Mouse (Mus musculus) liver, embryonic 14.5 days (tissue): ENCODE data around the gene Bbc3. TPM values are rescaled to one million over a fixed set of nuclear protein-coding genes. Genes with fewer than 3 reads are reported as not detected.
"Not testable (repeated sequence)": the region's sequence is repeated elsewhere in the genome, so short reads cannot be mapped to it uniquely, and the experiment has no call there.

Experiments used
- ATAC-seq: fragments of 200-750 bp; cut with Nextera tagmentation; 2 replicates; pipeline ENCODE4 v1.8.0; 2017; ENCODE audit warnings: moderate number of reproducible peaks, mild to moderate bottlenecking, moderate library complexity; ENCODE audit not compliant: insufficient read depth
- DNase-seq, 3 experiments: peaks; one replicate each; pipeline ENCODE4 v3.0.0-alpha.2; 2012 to 2013; ENCODE audit warnings: low read depth in 3 of 3, low spot score in 3 of 3
- H3K27ac ChIP-seq: fragments of 300-500 bp; sonication (generic); 2 replicates; pipeline ENCODE4 v1.5.1; 2014; ENCODE audit warnings: moderate library complexity, mild to moderate bottlenecking, control low read depth, inconsistent platforms
- H3K27me3 ChIP-seq: fragments of 300-500 bp; sonication (generic); 2 replicates; pipeline ENCODE4 v1.6.1; 2014; ENCODE audit warnings: mild to moderate bottlenecking, low read length, moderate library complexity; ENCODE audit not compliant: control insufficient read depth, insufficient read depth
- H3K36me3 ChIP-seq: fragments of 300-500 bp; sonication (generic); replicated peaks from 2 replicates; pipeline ENCODE4 v1.6.1; 2014; ENCODE audit warnings: low read depth; ENCODE audit not compliant: control insufficient read depth, insufficient read depth
- H3K4me1 ChIP-seq, 2 experiments: fragments of 200-500 bp in 1 of 2; fragments of 300-500 bp in 1 of 2; sonication (generic) in 1 of 2; replicated peaks; 2 replicates each; pipeline ENCODE4 v1.6.1; 2012 to 2014; ENCODE audit warnings: antibody characterized with exemption in 1 of 2, inconsistent platforms in 1 of 2, low read length in 1 of 2; ENCODE audit not compliant: control insufficient read depth in 2 of 2, insufficient read depth in 2 of 2
- H3K4me2 ChIP-seq: fragments of 300-500 bp; sonication (generic); 2 replicates; pipeline ENCODE4 v1.6.1; 2014; ENCODE audit warnings: low read depth, mild to moderate bottlenecking, control low read depth, moderate library complexity
- H3K4me3 ChIP-seq, 2 experiments: fragments of 200-500 bp in 1 of 2; fragments of 300-500 bp in 1 of 2; sonication (generic) in 1 of 2; 2 replicates each; pipeline ENCODE4 v1.5.1; 2012 to 2014; ENCODE audit warnings: low read depth in 2 of 2, low read length in 2 of 2, mild to moderate bottlenecking in 2 of 2, control low read depth in 1 of 2, inconsistent platforms in 1 of 2, moderate library complexity in 1 of 2; ENCODE audit not compliant: insufficient read depth in 1 of 2
- H3K9ac ChIP-seq: fragments of 300-500 bp; sonication (generic); replicated peaks from 2 replicates; pipeline ENCODE4 v1.6.1; 2014; ENCODE audit warnings: mild to moderate bottlenecking, control low read depth, moderate library complexity
- H3K9me3 ChIP-seq: fragments of 300-500 bp; sonication (generic); 2 replicates; pipeline ENCODE4 v1.6.1; 2016; ENCODE audit warnings: low read length, mixed read lengths; ENCODE audit not compliant: control insufficient read depth
- CTCF ChIP-seq: IDR thresholded peaks from 2 replicates; pipeline ENCODE4 v1.5.1; 2016; ENCODE audit warnings: antibody characterized with exemption, low read depth, control low read depth
- EP300 ChIP-seq: IDR thresholded peaks from 2 replicates; pipeline ENCODE4 v1.6.1; 2016; ENCODE audit warnings: antibody characterized with exemption, low read depth
- WGBS: fragments of 180-500 bp; shearing (Covaris S2); extraction: QIAGEN DNeasy Blood & Tissue Kit; methylation state at CpG from one replicate; pipeline ENCODE4 v1.1.7; 2014; ENCODE audit not compliant: insufficient replicate concordance; 5-methylcytosine and 5-hydroxymethylcytosine counted together
- polyA plus RNA-seq, 2 experiments: library from polyadenylated mRNA; depleted of rRNA in 1 of 2; stranded (reverse) in 1 of 2; unstranded in 1 of 2; fragments of >200 nt; fragmentation: Nextera tagmentation in 1 of 2; extraction: Ambion mirVana in 1 of 2; gene quantifications; 2 replicates each; pipeline versions ENCODE4 v1.2.1 to v1.2.3; 2012 to 2014

Bbc3 gene
- polyA plus RNA-seq (2012; rRNA removed) (3.2 and 3.8 TPM in 2 replicates), polyA plus RNA-seq (2014; fragmentation: Nextera tagmentation; extraction: Ambion mirVana) (2.0 and 3.3 TPM in 2 replicates)

DNA sequence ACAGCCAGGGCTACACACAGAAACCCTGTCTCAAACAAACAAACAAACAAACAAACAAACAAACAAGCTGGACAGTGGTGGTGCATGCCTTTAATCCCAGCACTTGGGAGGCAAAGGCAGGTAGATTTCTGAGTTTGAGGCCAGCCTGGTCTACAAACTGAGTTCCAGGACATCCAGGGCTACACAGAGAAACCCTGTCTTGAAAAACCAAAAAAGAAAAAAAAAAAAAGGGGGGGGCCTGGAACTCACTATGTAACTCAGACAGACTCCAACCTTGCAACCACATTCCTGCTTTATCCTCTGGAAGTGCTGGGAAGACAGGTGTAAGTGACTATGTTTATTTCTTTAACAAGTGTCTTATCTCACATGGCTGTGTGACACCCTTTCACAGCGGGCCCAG is at the start of gene Bbc3:
TSS of gene Bbc3 (plus strand) at position 301 of the 400 bp plus-strand sequence.
- Histone ChIP-seq H3K27ac (peak within 1 kb of the TSS; percentile 87), H3K4me3 (peak within 1 kb of the TSS; percentile 47 to 92), H3K4me2 (peak within 1 kb of the TSS; percentile 99), H3K4me1 (peaks cover 27 to 28% of the 10 kb centered on the region in 2 experiments), H3K9ac (peak within 1 kb of the TSS; percentile 87)
- not testable (repeated sequence) for ATAC-seq, H3K27me3 ChIP-seq, H3K9me3 ChIP-seq, DNase-seq, H3K36me3 ChIP-seq
- WGBS = 25% methylated on average over 1 of the region's 1 CpGs

DNA sequence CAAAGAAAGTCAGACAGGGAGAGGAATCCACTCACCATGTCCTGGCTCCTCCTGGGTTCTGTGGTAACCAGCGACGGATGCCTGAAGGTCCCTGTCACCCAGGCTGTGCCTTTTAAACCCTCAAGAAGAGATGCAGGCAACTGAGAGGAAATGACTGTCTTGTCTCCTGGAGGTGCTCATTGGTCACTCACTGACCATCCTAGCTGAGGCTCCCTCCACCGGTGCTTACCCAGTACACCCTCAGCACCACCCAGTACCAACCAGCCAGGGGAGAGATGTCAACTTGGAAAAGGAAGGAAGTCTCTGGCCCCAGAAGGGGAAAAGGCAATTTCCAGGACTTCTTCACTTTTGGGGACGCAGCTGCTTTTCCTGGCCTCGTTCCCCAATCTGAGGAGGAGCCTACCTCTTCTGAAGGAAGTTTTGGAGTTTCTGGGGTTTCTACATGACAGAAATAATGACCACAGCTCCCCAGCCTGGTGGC is 49.0 kb upstream of the Bbc3 start, which contains the start of gene C5ar1:
TSS of gene C5ar1 (minus strand) at position 431 of the 481 bp plus-strand sequence.
- Histone ChIP-seq H3K4me1 (no peaks in the 10 kb centered on the region), H3K4me2 (no peak within 1 kb of the TSS), H3K27me3 (no peaks in the 10 kb centered on the region), H3K27ac (no peak within 1 kb of the TSS), H3K4me3 (no peak within 1 kb of the TSS), H3K9me3 (no peaks in the 10 kb centered on the region), H3K9ac (no peak within 1 kb of the TSS), H3K36me3 (no peaks in the 10 kb centered on the region)
- 37% methylated on average over 5 of the region's 5 CpGs for WGBS
- DNase-seq (no peak), ATAC-seq (no peak)
- TF ChIP-seq CTCF (no peak), EP300 (no peak)

DNA sequence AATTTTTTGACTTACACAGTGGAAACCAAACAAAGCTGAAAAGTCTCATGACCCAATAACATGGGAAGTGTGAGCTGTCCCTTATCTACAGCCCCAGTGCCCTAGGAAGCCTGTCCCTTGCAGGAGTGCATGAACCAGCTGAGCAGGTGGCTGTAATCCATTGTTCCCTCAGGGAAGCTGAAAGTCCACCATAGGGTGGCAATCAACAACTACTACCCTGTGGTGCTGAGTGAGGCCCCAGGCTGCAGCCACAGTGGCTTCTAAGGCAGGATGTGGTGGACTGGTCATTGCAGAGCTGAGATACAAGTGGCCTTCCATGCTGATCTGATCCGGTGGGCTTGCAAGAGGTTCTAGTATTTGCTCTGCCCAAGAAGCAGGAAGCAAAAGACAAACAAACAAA is 47.1 kb upstream of the Bbc3 start:
- Histone ChIP-seq H3K9ac (no peak overlapping the region), H3K9me3 (no peaks in the 10 kb centered on the region), H3K36me3 (no peaks in the 10 kb centered on the region), H3K27me3 (no peaks in the 10 kb centered on the region), H3K4me1 (no peaks in the 10 kb centered on the region), H3K27ac (no peak overlapping the region), H3K4me3 (no peak overlapping the region), H3K4me2 (no peak overlapping the region)
- TF ChIP-seq CTCF (no peak), EP300 (no peak)
- WGBS = 19% methylated on average over 1 of the region's 1 CpGs
- no peak for ATAC-seq
- no peak for DNase-seq

- no peak overlapping the region for H3K4me2 ChIP-seq
- H3K4me1 ChIP-seq = no peaks in the 10 kb centered on the region
- no peak for TF ChIP-seq EP300
- TF ChIP-seq CTCF = peak; percentile 88
- 16% methylated on average over 8 of the region's 8 CpGs for WGBS
- no peak overlapping the region for H3K9ac ChIP-seq
- H3K27ac ChIP-seq = no peak overlapping the region
- ATAC-seq (no peak), DNase-seq (peak; percentile 62 to 73 (median 64))
- no peaks in the 10 kb centered on the region for H3K9me3 ChIP-seq
- no peaks in the 10 kb centered on the region for H3K27me3 ChIP-seq
- no peaks in the 10 kb centered on the region for H3K36me3 ChIP-seq
- no peak overlapping the region for H3K4me3 ChIP-seq
These were observed 45.0 kb upstream of the Bbc3 start for GRCm38 (mm10) chr7:16263015-16263787.

DNA sequence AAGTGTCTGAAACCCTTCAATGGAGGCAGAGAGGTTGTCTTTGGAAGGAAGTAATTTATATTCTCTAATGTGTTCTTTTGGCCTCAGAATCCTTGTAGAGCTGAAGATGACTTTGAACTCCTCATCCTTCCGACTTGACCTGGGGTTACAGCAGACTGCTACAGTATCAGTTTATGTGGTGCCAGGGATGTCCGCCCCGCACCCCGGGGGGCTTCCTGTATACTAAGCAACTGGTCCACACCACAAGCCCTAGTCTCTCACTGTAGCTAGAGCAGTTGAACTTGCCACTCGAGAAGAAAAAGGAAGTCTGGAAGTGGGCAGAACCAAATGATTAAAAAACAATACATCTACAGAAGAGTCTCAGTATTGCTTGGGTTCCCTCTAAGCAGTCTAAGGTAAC is 44.4 kb upstream of the Bbc3 start:
- H3K9me3 ChIP-seq = no peaks in the 10 kb centered on the region
- 40% methylated on average over 5 of the region's 5 CpGs for WGBS
- DNase-seq (no peak), ATAC-seq (no peak)
- no peaks in the 10 kb centered on the region for H3K4me1 ChIP-seq
- no peaks in the 10 kb centered on the region for H3K27me3 ChIP-seq
- H3K27ac ChIP-seq = no peak overlapping the region
- no peak overlapping the region for H3K4me2 ChIP-seq
- TF ChIP-seq CTCF = no peak
- TF ChIP-seq EP300 = no peak
- no peaks in the 10 kb centered on the region for H3K36me3 ChIP-seq
- no peak overlapping the region for H3K4me3 ChIP-seq
- no peak overlapping the region for H3K9ac ChIP-seq
